Mouse (Mus musculus): Measurements from ENCODE around the gene Slamf7. TPM values are rescaled to one million over a fixed set of nuclear protein-coding genes. Genes with fewer than 3 reads are reported as not detected.

Slamf7 gene
- polyA plus RNA-seq, 1 experiment from 2014 or later, result 0.26 TPM

DNA sequence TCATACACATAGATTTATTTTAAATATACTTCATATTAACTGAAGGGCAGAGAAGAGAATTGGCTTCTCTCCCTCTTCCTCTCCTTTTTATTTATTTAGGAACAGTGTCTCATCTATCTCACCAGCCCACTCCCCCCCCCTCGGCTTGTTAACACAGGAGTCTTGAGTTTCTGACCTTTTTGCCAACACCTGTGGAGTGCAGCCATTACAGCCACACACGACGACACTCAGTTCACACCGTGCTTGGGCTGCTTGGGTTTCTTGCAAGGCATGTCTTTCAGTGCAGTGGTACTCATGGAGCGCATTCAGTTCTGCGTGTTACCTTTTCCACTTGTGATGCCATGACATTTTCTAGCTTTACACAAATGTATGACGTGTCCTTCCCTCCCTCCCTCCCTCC, 22.8 kb downstream of the Slamf7 start:
- no peak overlapping the region for H3K27ac ChIP-seq
- H3K9me3 ChIP-seq, result no peaks in the 10 kb centered on the region

DNA sequence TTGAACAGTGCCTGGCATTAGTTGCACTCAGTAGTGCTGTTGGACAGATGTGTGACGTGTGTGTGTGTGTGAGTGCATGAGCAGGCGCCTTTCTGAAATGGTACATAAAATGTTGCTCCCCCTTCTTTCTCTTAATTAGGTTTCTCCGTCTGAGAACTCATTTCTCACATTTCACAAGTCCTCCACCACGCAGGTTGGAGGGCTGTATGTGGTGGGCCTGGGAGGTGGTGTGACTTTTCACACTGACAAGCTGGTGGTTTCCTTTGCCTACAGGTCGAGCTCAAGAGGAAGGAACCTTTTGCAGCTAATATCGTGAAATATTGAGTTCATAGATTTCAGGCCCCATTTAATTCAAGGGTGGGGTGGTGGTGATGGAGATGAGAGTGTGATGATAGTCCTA, 23.7 kb downstream of the Slamf7 start:
- H3K36me3 ChIP-seq, result no peaks in the 10 kb centered on the region
- no peaks in the 10 kb centered on the region for H3K27me3 ChIP-seq (replicated peaks)
- H3K27ac ChIP-seq, result no peak overlapping the region
- no peak for ATAC-seq
- no peaks in the 10 kb centered on the region for H3K4me1 ChIP-seq (replicated peaks)
- H3K4me2 ChIP-seq (replicated peaks), result no peak overlapping the region
- no peak overlapping the region for H3K9ac ChIP-seq
- WGBS, result 64% methylated on average over 6 of the region's 6 CpGs
- no peak overlapping the region for H3K4me3 ChIP-seq (replicated peaks)
- no peaks in the 10 kb centered on the region for H3K9me3 ChIP-seq

More for the DNA sequence above, 22.8 kb downstream of the Slamf7 start:
- H3K4me1 ChIP-seq (replicated peaks), result no peaks in the 10 kb centered on the region
- no peak overlapping the region for H3K4me2 ChIP-seq (replicated peaks)
- H3K36me3 ChIP-seq, result no peaks in the 10 kb centered on the region
- no peak for ATAC-seq
- WGBS, result 72% methylated on average over 7 of the region's 7 CpGs
- no peaks in the 10 kb centered on the region for H3K27me3 ChIP-seq (replicated peaks)
- no peak overlapping the region for H3K4me3 ChIP-seq (replicated peaks)
- H3K9ac ChIP-seq, result no peak overlapping the region

DNA sequence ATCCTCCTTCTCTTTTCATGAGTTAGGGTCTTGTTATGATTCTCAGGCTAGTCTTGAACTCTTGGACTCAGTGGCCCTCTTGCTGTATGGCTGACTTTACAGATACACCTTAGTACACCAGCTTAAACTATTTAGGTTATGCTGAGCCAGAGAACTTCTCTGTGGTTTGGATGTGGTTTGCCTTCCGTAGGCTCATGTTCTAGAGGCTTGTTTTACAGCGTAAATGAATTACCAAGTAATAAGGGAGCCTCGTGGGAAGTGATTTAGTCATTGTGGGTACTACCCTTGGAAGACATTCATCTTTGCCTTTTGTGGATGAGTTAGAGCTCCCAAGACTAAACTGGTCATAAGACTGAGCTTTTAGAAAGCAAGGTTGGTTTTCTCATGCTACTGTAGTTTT, 25.0 kb downstream of the Slamf7 start:
- Histone ChIP-seq H3K36me3 (no peaks in the 10 kb centered on the region), H3K27ac (no peak overlapping the region), H3K4me2 (replicated peaks) (no peak overlapping the region), H3K4me3 (replicated peaks) (no peak overlapping the region), H3K9me3 (no peaks in the 10 kb centered on the region), H3K9ac (no peak overlapping the region), H3K27me3 (replicated peaks) (no peaks in the 10 kb centered on the region), H3K4me1 (replicated peaks) (no peaks in the 10 kb centered on the region)
- WGBS, result 80% methylated on average over 3 of the region's 3 CpGs
- no peak for ATAC-seq

DNA sequence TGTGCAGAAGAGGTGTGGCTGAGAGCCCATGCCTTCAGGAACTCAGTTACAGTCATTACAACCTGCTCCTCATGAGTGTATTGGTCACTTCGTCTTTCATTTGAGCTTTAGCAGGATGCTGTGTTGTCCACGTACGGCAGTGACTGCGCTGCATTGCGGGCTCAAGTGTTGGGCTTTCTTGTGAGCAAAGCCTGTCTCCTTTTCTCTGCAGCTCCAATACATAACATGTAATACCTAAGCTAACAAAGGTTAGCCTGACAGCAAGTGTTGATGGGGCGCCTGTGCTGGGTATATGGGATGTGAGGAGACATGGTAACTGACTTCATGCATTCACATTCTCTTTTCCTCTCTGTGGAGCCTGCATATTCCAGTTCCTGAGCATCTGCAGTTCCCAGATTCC, 32.7 kb downstream of the Slamf7 start:
- no peaks in the 10 kb centered on the region for H3K9me3 ChIP-seq
- no peak overlapping the region for H3K4me2 ChIP-seq (replicated peaks)
- H3K27ac ChIP-seq, result no peak overlapping the region
- no peak overlapping the region for H3K9ac ChIP-seq
- ATAC-seq, result no peak
- WGBS, result 89% methylated on average over 6 of the region's 6 CpGs
- H3K27me3 ChIP-seq (replicated peaks), result no peaks in the 10 kb centered on the region
- H3K4me1 ChIP-seq (replicated peaks), result no peaks in the 10 kb centered on the region
- H3K4me3 ChIP-seq (replicated peaks), result no peak overlapping the region
- H3K36me3 ChIP-seq, result no peaks in the 10 kb centered on the region

DNA sequence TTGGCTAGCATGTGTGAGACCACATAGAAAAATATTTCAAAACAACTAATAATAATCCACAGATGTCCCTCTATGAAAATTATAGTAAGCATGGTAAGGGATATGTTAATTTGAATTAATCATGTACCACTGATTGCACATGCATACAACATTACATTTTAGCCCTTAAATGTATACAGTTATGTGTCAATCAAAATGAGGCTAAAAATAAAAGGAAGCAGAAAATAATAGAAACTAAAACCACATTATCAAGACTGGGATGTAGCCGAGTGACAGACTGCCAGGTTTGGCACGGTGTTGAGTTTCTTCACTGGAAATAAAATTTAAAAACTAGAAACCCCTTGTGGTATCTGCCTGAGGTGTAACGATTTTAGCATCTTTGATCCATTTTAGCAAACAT, 33.2 kb downstream of the Slamf7 start:
- no peaks in the 10 kb centered on the region for H3K27me3 ChIP-seq (replicated peaks)
- 77% methylated on average over 3 of the region's 3 CpGs for WGBS
- H3K36me3 ChIP-seq, result no peaks in the 10 kb centered on the region
- H3K9me3 ChIP-seq, result no peaks in the 10 kb centered on the region
- H3K27ac ChIP-seq, result no peak overlapping the region
- no peak overlapping the region for H3K4me2 ChIP-seq (replicated peaks)
- no peak overlapping the region for H3K9ac ChIP-seq
- H3K4me1 ChIP-seq (replicated peaks), result no peaks in the 10 kb centered on the region
- ATAC-seq, result no peak
- H3K4me3 ChIP-seq (replicated peaks), result no peak overlapping the region

DNA sequence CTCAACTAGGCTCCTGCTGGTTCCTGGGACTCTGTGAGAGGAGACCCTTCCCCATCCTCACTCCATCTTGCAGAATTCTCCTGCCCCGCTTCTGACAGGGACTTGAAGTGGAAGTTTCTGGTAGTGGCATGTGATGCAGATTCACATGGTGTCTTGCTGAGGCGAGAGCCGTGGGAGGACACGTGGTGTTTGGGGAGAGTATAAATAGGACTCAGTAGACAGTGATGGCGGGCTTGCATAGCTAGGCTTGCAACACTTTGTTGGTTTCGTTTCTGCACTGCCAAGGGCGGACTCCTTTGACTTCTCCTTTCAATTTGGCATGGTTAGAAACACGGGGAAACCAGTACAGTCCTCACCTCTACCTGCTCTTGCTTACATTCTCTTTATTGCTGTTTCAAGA, 33.8 kb downstream of the Slamf7 start:
- no peaks in the 10 kb centered on the region for H3K36me3 ChIP-seq
- no peaks in the 10 kb centered on the region for H3K27me3 ChIP-seq (replicated peaks)
- ATAC-seq, result no peak
- no peaks in the 10 kb centered on the region for H3K9me3 ChIP-seq
- H3K4me2 ChIP-seq (replicated peaks), result no peak overlapping the region
- H3K27ac ChIP-seq, result no peak overlapping the region
- no peak overlapping the region for H3K9ac ChIP-seq
- 85% methylated on average over 8 of the region's 8 CpGs for WGBS
- no peak overlapping the region for H3K4me3 ChIP-seq (replicated peaks)
- no peaks in the 10 kb centered on the region for H3K4me1 ChIP-seq (replicated peaks)

DNA sequence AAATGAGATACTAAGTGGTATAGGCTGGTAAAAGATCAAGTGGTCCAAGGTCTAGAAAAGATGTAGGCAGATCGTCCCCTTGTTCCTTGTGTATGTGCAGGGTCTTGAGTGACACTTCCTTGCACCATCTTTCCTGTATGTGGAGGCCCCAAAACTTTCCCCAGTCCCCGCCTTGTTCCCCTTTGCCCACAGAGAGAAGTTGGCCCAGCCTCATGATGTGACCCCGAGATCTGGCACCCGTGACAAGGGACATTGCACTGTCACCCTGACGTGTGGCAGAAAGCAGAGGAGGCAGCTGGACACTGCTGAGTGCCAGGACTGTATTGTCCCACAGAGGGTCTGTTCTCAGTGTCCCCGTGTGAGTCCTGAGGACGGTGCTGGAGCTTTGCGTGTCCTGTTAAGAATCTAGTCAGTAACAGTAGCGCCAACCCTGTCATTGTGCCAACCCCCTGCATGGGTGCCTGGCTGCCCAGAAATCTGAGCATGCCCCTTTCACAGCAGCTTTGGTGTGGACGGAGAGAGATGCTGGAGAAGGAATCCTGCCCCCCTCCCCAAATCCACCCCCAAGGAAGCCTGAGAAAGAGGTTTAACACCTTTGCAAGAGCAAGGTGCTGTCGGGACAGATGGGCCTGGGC, 35.8 kb downstream of the Slamf7 start:
- no peaks in the 10 kb centered on the region for H3K4me1 ChIP-seq (replicated peaks)
- H3K4me3 ChIP-seq (replicated peaks), result no peak overlapping the region
- H3K36me3 ChIP-seq, result no peaks in the 10 kb centered on the region
- H3K27ac ChIP-seq, result no peak overlapping the region
- no peaks in the 10 kb centered on the region for H3K9me3 ChIP-seq
- no peak for ATAC-seq
- no peaks in the 10 kb centered on the region for H3K27me3 ChIP-seq (replicated peaks)
- 78% methylated on average over 11 of the region's 11 CpGs for WGBS
- H3K4me2 ChIP-seq (replicated peaks), result no peak overlapping the region
- no peak overlapping the region for H3K9ac ChIP-seq

DNA sequence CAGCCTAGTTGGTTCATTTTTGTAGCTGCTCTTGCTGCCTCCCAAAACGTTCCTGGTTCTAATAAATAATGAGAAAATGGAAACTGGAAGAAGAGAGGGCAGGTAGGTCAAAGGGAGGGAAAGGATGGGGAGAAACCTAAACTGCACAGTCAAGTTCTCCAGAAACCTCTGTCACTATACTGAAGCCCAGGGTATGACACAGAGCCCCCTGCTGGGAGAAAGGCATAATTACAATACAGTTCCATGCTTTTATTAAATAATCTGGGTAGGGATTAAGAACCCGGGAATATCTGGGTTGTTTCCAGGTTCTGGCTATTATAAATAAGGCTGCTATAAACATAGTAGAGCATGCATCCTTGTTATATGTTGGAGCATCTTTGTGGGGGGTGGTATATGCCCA, 38.9 kb downstream of the Slamf7 start:
- Histone ChIP-seq H3K4me3 (replicated peaks) (no peak overlapping the region), H3K9ac (no peak overlapping the region), H3K9me3 (no peaks in the 10 kb centered on the region), H3K27ac (no peak overlapping the region), H3K36me3 (no peaks in the 10 kb centered on the region), H3K27me3 (replicated peaks) (no peaks in the 10 kb centered on the region), H3K4me2 (replicated peaks) (no peak overlapping the region), H3K4me1 (replicated peaks) (no peaks in the 10 kb centered on the region)
- WGBS, result 42% methylated on average over 2 of the region's 2 CpGs
- no peak for ATAC-seq

DNA sequence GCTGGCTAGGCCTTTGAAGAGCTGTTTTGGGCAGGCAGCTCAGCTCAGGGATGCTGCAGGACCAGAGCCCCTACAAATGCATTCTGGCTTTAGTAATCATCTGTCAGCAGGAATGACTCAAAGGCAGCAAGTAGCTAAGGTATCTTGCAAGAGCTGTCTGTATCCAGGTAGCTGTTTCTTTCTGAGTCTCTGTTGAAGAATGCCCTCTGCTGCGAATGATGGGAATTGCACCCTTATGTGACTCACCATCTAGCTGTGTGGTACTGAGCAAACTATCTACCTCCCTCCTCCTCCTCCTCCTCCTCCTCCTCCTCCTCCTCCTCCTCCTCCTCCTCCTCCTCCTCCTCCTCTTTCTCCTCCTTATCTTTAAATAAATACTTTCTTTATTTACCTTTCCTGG, 42.1 kb downstream of the Slamf7 start:
- no peak for ATAC-seq
- no peak overlapping the region for H3K27ac ChIP-seq
- no peak overlapping the region for H3K4me3 ChIP-seq (replicated peaks)
- no peak overlapping the region for H3K4me2 ChIP-seq (replicated peaks)
- H3K9me3 ChIP-seq, result no peaks in the 10 kb centered on the region
- no peaks in the 10 kb centered on the region for H3K36me3 ChIP-seq
- no peaks in the 10 kb centered on the region for H3K4me1 ChIP-seq (replicated peaks)
- no peak overlapping the region for H3K9ac ChIP-seq
- H3K27me3 ChIP-seq (replicated peaks), result no peaks in the 10 kb centered on the region
- WGBS, result 43% methylated on average over 1 of the region's 1 CpGs

DNA sequence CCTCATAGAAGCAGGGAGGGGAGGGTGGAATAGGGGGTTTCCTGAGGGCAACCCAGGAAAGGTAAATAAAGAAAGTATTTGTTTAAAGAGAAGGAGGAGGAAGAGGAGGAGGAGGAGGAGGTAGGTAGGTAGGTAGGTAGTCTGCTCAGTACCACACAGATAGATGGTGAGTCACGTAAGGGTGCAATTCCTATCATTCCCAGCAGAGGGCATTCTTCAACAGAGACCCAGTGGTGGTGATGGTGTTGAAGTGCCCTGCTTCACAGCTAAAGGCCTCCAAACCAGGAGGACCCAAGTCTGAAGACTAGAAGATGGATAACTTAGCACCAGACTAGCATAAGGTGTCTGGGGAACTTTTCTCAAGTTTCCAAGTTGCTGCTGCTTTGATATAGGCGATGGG, 42.8 kb downstream of the Slamf7 start:
- no peaks in the 10 kb centered on the region for H3K4me1 ChIP-seq (replicated peaks)
- ATAC-seq, result no peak
- no peak overlapping the region for H3K4me3 ChIP-seq (replicated peaks)
- H3K9ac ChIP-seq, result no peak overlapping the region
- no peaks in the 10 kb centered on the region for H3K9me3 ChIP-seq
- H3K27ac ChIP-seq, result no peak overlapping the region
- no peak overlapping the region for H3K4me2 ChIP-seq (replicated peaks)
- H3K27me3 ChIP-seq (replicated peaks), result no peaks in the 10 kb centered on the region
- H3K36me3 ChIP-seq, result no peaks in the 10 kb centered on the region
- 88% methylated on average over 2 of the region's 2 CpGs for WGBS

DNA sequence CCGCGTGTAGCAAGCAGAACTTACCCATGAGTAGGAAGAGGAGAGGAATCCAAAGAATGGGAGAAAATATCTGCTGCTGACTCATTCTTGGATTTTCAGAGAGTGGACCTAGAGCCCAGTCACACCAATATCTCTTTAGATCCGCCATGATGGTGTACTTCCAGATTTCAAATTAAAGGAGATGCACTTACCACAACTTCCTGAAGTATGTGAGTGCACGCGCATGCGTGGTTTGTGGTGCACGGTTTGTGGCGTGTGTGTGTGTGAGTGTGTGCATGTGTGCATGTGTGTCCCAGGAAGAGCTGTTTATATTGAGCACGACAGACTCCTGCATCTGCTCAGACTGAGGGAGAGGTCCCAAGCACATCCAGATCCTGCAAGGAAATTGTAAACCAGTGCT, 45.7 kb downstream of the Slamf7 start, which contains the start of gene Ly9:
Ly9 (minus strand) TSS at position 235 of the 400 bp plus-strand sequence.
- Histone ChIP-seq H3K36me3 (no peaks in the 10 kb centered on the region), H3K4me3 (replicated peaks) (no peak within 1 kb of the TSS), H3K4me2 (replicated peaks) (no peak within 1 kb of the TSS), H3K9me3 (no peaks in the 10 kb centered on the region), H3K27me3 (replicated peaks) (no peaks in the 10 kb centered on the region), H3K9ac (no peak within 1 kb of the TSS), H3K27ac (no peak within 1 kb of the TSS), H3K4me1 (replicated peaks) (no peaks in the 10 kb centered on the region)
- no peak for ATAC-seq
- WGBS, result 76% methylated on average over 9 of the region's 9 CpGs

DNA sequence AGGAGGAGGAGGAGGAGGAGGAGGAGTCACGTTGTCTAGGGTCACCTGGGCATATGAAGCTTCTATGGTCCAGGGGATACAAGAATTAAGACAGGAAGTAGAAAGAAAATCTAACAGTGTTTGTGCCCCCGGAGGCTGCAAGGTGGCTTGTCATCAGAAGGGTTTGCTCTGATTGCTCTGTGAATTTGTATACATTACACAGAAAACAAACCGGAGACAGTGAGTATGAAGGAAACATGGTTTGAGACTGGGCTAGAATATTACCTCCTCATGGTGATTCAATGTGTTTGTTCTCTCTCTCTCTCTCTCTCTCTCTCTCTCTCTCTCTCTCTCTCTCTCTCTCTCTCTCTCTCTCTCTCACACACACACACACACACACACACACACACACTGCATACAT, 46.2 kb downstream of the Slamf7 start:
- WGBS, result 64% methylated on average over 3 of the region's 3 CpGs
- no peaks in the 10 kb centered on the region for H3K4me1 ChIP-seq (replicated peaks)
- no peak overlapping the region for H3K9ac ChIP-seq
- no peaks in the 10 kb centered on the region for H3K9me3 ChIP-seq
- no peak for ATAC-seq
- H3K27ac ChIP-seq, result no peak overlapping the region
- no peak overlapping the region for H3K4me2 ChIP-seq (replicated peaks)
- H3K27me3 ChIP-seq (replicated peaks), result no peaks in the 10 kb centered on the region
- no peaks in the 10 kb centered on the region for H3K36me3 ChIP-seq
- H3K4me3 ChIP-seq (replicated peaks), result no peak overlapping the region

DNA sequence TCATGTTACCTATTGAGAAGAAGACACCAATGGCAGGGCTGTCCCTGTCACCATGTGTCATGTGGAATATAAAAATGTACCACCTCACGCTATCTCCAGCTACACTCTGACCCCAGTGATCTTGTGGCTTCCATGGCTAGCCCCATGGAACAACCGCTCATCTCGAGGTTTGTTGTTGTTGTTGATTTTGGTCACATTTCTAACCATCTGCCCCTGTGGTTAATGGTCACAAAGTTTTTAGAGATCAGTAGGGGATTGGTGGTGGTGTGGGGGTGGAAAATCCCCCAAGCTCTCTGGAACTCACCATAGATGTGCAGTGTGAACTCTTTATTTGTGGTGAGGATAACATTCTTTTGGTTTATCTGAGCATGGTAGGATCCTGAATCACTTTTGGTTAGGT, 48.1 kb downstream of the Slamf7 start:
- Histone ChIP-seq H3K27me3 (replicated peaks) (no peaks in the 10 kb centered on the region; the same call in 1 of the 2 replicates), H3K4me3 (replicated peaks) (no peak overlapping the region), H3K27ac (no peak overlapping the region), H3K9ac (no peak overlapping the region), H3K4me2 (replicated peaks) (no peak overlapping the region), H3K4me1 (replicated peaks) (no peaks in the 10 kb centered on the region), H3K36me3 (no peaks in the 10 kb centered on the region), H3K9me3 (no peaks in the 10 kb centered on the region)
- ATAC-seq, result no peak
- whole genome bisulfite sequencing, result 83% methylated on average over 3 of the region's 3 CpGs
